Mouse (Mus musculus): ENCODE measurements around the gene Rps27rt. TPM values are rescaled to one million over a fixed set of nuclear protein-coding genes. Genes with fewer than 3 reads are reported as not detected.

Rps27rt gene
- total RNA-seq, 2 experiments from 2014 or later: 19.0 to 20.9 TPM

- intact Hi-C loops (cut with DNase I): no loop called here
- DNase-seq (ENCODE audit: low spot score in 2 of 2): no peak
Observed at GRCm38 (mm10) chr9:114933037-114933722, 49.4 kb downstream of the Rps27rt start.

GRCm38 (mm10) chr9:114932607-114933006 lies 49.9 kb downstream of the Rps27rt start:
- intact Hi-C loops (cut with DNase I): no loop called here
- no peak for DNase-seq (ENCODE audit: low spot score in 2 of 2)

Other genes with a start within 250 kb of the Rps27rt start
- gene Cmtm7, start 200.9 kb downstream of the Rps27rt start, total RNA-seq (2021): 1 to 10 TPM; 3.8 to 4.0 TPM
- 1 to 10 TPM; 2.2 TPM for gene Cmtm8, start 138.6 kb downstream of the Rps27rt start, total RNA-seq (2021)
- 10 to 100 TPM; 84.5 to 94.5 TPM for gene Gpd1l, start 48.8 kb downstream of the Rps27rt start, total RNA-seq (2021)
- 10 to 100 TPM; 52.5 to 54.0 TPM for gene Osbpl10, start 4.2 kb downstream of the Rps27rt start, total RNA-seq (2021)

All from left cerebral cortex, postnatal 36 days (tissue).